Mouse (Mus musculus) ES-Bruce4 (cell line): ENCODE results near the gene Theg.

Experiments used
- CTCF ChIP-seq: IDR thresholded peaks from one replicate; pipeline ENCODE4 v1.8.1; 2011; ENCODE audit warnings: low read depth, low read length
- EP300 ChIP-seq: IDR thresholded peaks from 2 replicates; pipeline ENCODE4 v1.6.1; 2011; ENCODE audit warnings: low read depth, low read length; ENCODE audit not compliant: insufficient read depth
- POLR2A ChIP-seq: IDR thresholded peaks from one replicate; pipeline ENCODE4 v1.8.1; 2011; ENCODE audit warnings: low read length; ENCODE audit not compliant: insufficient read depth

DNA sequence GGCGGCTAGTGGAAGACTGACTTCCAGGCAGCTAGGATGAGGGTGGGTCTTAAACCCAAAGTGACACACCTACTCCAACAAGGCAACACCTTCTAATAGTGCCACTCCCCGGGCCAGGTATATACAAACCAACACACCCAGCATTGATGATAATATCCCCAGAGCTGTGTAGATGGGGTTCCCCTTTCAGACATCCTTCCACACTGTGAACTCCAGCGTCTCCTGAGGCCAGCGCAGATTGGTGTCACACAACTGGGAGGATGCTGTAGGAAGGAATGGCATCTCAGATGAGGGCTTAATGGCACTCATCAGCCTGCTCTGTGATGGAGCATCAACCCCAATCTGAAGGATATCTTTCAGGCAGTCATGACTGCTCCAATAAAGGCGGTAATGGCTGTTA, 29.6 kb downstream of the Theg start:
- no peak for TF ChIP-seq POLR2A
- TF ChIP-seq CTCF: no peak
- TF ChIP-seq EP300: no peak
